Mouse (Mus musculus) midbrain, embryonic 14.5 days (tissue): ENCODE measurements at regions not wholly inside any gene's neighbourhood (a gene's known extent, or its start where the extent isn't known, plus 50 kb on each side); places are given as distances from the start of the nearest gene placed in this dataset.
A peak's percentile ranks its signal among the peaks of the same experiment; 100 is the strongest.

Source experiments
- ATAC-seq: fragments of 200-750 bp; cut with Nextera tagmentation; 2 replicates; pipeline ENCODE4 v1.8.0; 2017; ENCODE audit warnings: moderate number of reproducible peaks, moderate library complexity; ENCODE audit not compliant: low FRiP score, low TSS enrichment
- DNase-seq: peaks from one replicate; pipeline ENCODE4 v3.0.0-alpha.2; 2015
- H3K27ac ChIP-seq: fragments of 300-500 bp; sonication (generic); replicated peaks from 2 replicates; pipeline ENCODE4 v1.5.1; 2014; ENCODE audit warnings: mild to moderate bottlenecking, low read depth, low read length, moderate library complexity
- H3K27me3 ChIP-seq: fragments of 300-500 bp; sonication (generic); 2 replicates; pipeline ENCODE4 v1.6.1; 2014; ENCODE audit warnings: low read length, control low read depth, mixed read lengths; ENCODE audit not compliant: control insufficient read depth, insufficient read depth
- H3K36me3 ChIP-seq: fragments of 300-500 bp; sonication (generic); 2 replicates; pipeline ENCODE4 v1.6.1; 2014; ENCODE audit warnings: low read length, control low read depth; ENCODE audit not compliant: control insufficient read depth, insufficient read depth
- H3K4me1 ChIP-seq: fragments of 300-500 bp; sonication (generic); 2 replicates; pipeline ENCODE4 v1.6.1; 2014; ENCODE audit warnings: mild to moderate bottlenecking, antibody characterized with exemption, low read length, control low read depth; ENCODE audit not compliant: control insufficient read depth, insufficient read depth
- H3K4me2 ChIP-seq: fragments of 300-500 bp; sonication (generic); 2 replicates; pipeline ENCODE4 v1.6.1; 2014; ENCODE audit warnings: mild to moderate bottlenecking, low read length, moderate library complexity
- H3K4me3 ChIP-seq: fragments of 300-500 bp; sonication (generic); replicated peaks from 2 replicates; pipeline ENCODE4 v1.5.1; 2014; ENCODE audit warnings: low read depth, low read length
- H3K9ac ChIP-seq: fragments of 300-500 bp; sonication (generic); replicated peaks from 2 replicates; pipeline ENCODE4 v1.6.1; 2014; ENCODE audit warnings: mild to moderate bottlenecking, low read length, moderate library complexity
- H3K9me3 ChIP-seq: fragments of 300-500 bp; sonication (generic); 2 replicates; pipeline ENCODE4 v1.6.1; 2016; ENCODE audit warnings: low read length, control low read depth, mixed read lengths; ENCODE audit not compliant: control insufficient read depth
- WGBS: fragments of 180-500 bp; shearing (Covaris S2); extraction: QIAGEN DNeasy Blood & Tissue Kit; methylation state at CpG from one replicate; pipeline ENCODE4 v1.1.7; 2014; 5-methylcytosine and 5-hydroxymethylcytosine counted together

- ATAC-seq: no peak
- no peak overlapping the region for H3K4me2 ChIP-seq
These were observed 210.8 kb downstream of the Mex3b start for GRCm38 (mm10) chr7:83077919-83078265.

GRCm38 (mm10) chr7:83078695-83079094 is 211.6 kb downstream of the Mex3b start:
- H3K9ac ChIP-seq: no peak overlapping the region
- H3K27me3 ChIP-seq: no peaks in the 10 kb centered on the region
- H3K27ac ChIP-seq: no peak overlapping the region
- ATAC-seq: no peak
- WGBS: 89% methylated on average over 4 of the region's 4 CpGs
- no peaks in the 10 kb centered on the region for H3K36me3 ChIP-seq
- no peak for DNase-seq
- H3K4me3 ChIP-seq: no peak overlapping the region
- no peak overlapping the region for H3K4me2 ChIP-seq
- H3K4me1 ChIP-seq: peaks cover 12% of the 10 kb centered on the region
- no peaks in the 10 kb centered on the region for H3K9me3 ChIP-seq

More at GRCm38 (mm10) chr7:83077919-83078265, 210.8 kb downstream of the Mex3b start:
- Histone ChIP-seq H3K36me3 (no peaks in the 10 kb centered on the region), H3K27me3 (no peaks in the 10 kb centered on the region), H3K4me3 (no peak overlapping the region), H3K9me3 (no peaks in the 10 kb centered on the region), H3K9ac (no peak overlapping the region), H3K27ac (no peak overlapping the region), H3K4me1 (peaks cover 12% of the 10 kb centered on the region)
- WGBS: 3% methylated on average over 4 of the region's 4 CpGs
- DNase-seq: no peak

GRCm38 (mm10) chr7:83079842-83080241 is 212.7 kb downstream of the Mex3b start:
- 66% methylated on average over 1 of the region's 1 CpGs for WGBS
- ATAC-seq: no peak
- DNase-seq: no peak
- H3K4me3 ChIP-seq: no peak overlapping the region
- no peak overlapping the region for H3K9ac ChIP-seq
- no peaks in the 10 kb centered on the region for H3K36me3 ChIP-seq
- H3K27ac ChIP-seq: no peak overlapping the region
- peaks cover 12% of the 10 kb centered on the region for H3K4me1 ChIP-seq
- H3K9me3 ChIP-seq: no peaks in the 10 kb centered on the region
- no peak overlapping the region for H3K4me2 ChIP-seq
- no peaks in the 10 kb centered on the region for H3K27me3 ChIP-seq

GRCm38 (mm10) chr7:83084496-83085082 is 217.5 kb downstream of the Mex3b start:
- Histone ChIP-seq H3K4me1 (peaks cover 13% of the 10 kb centered on the region), H3K36me3 (no peaks in the 10 kb centered on the region), H3K9me3 (no peaks in the 10 kb centered on the region), H3K9ac (no peak overlapping the region), H3K4me2 (no peak overlapping the region), H3K27me3 (no peaks in the 10 kb centered on the region), H3K27ac (no peak overlapping the region), H3K4me3 (no peak overlapping the region)
- no peak for ATAC-seq
- 86% methylated on average over 6 of the region's 6 CpGs for WGBS
- no peak for DNase-seq

- DNase-seq (peak; percentile 39), ATAC-seq (peak; percentile 16; the same call in 1 of the 2 replicates)
- WGBS: 16% methylated on average over 4 of the region's 4 CpGs
- Histone ChIP-seq H3K4me1 (peaks cover 14% of the 10 kb centered on the region), H3K27me3 (no peaks in the 10 kb centered on the region), H3K4me2 (no peak overlapping the region), H3K27ac (0 out of 2 replicates have a peak overlapping the region, but pooled peaks have one; percentile 10), H3K4me3 (no peak overlapping the region), H3K36me3 (no peaks in the 10 kb centered on the region), H3K9me3 (no peaks in the 10 kb centered on the region), H3K9ac (no peak overlapping the region)
These were observed 218.5 kb downstream of the Mex3b start for GRCm38 (mm10) chr7:83085547-83086158.

- ATAC-seq: no peak
- DNase-seq: no peak
- Histone ChIP-seq H3K4me2 (no peak overlapping the region), H3K27me3 (no peaks in the 10 kb centered on the region), H3K9ac (no peak overlapping the region), H3K27ac (no peak overlapping the region), H3K36me3 (no peaks in the 10 kb centered on the region), H3K4me3 (no peak overlapping the region), H3K9me3 (no peaks in the 10 kb centered on the region), H3K4me1 (peaks cover 14% of the 10 kb centered on the region)
- WGBS: 85% methylated on average over 4 of the region's 4 CpGs
These were observed 220.3 kb downstream of the Mex3b start for GRCm38 (mm10) chr7:83087408-83087807.

- no peak overlapping the region for H3K9ac ChIP-seq
- 7% methylated on average over 4 of the region's 4 CpGs for WGBS
These were observed 221.0 kb downstream of the Mex3b start for GRCm38 (mm10) chr7:83088125-83088524.

GRCm38 (mm10) chr7:83089330-83089982 is 222.3 kb downstream of the Mex3b start:
- ATAC-seq: no peak
- WGBS: 44% methylated on average over 8 of the region's 8 CpGs
- no peak overlapping the region for H3K4me2 ChIP-seq
- H3K27me3 ChIP-seq: no peaks in the 10 kb centered on the region
- no peaks in the 10 kb centered on the region for H3K9me3 ChIP-seq
- H3K4me1 ChIP-seq: peaks cover 14% of the 10 kb centered on the region
- no peak overlapping the region for H3K9ac ChIP-seq
- no peak overlapping the region for H3K27ac ChIP-seq
- peak; percentile 21 for DNase-seq
- H3K4me3 ChIP-seq: no peak overlapping the region
- no peaks in the 10 kb centered on the region for H3K36me3 ChIP-seq

More at GRCm38 (mm10) chr7:83088125-83088524, 221.0 kb downstream of the Mex3b start:
- no peak overlapping the region for H3K4me2 ChIP-seq
- H3K27me3 ChIP-seq: no peaks in the 10 kb centered on the region
- H3K9me3 ChIP-seq: no peaks in the 10 kb centered on the region
- no peaks in the 10 kb centered on the region for H3K36me3 ChIP-seq
- peaks cover 14% of the 10 kb centered on the region for H3K4me1 ChIP-seq
- DNase-seq (peak; percentile 14), ATAC-seq (no peak)
- no peak overlapping the region for H3K27ac ChIP-seq
- no peak overlapping the region for H3K4me3 ChIP-seq

GRCm38 (mm10) chr7:83093923-83094355 is 226.8 kb downstream of the Mex3b start:
- H3K4me3 ChIP-seq: no peak overlapping the region
- no peaks in the 10 kb centered on the region for H3K27me3 ChIP-seq
- no peak overlapping the region for H3K4me2 ChIP-seq
- WGBS: 31% methylated on average over 8 of the region's 8 CpGs
- no peak overlapping the region for H3K27ac ChIP-seq
- peaks cover 6% of the 10 kb centered on the region for H3K4me1 ChIP-seq
- no peak for ATAC-seq
- H3K36me3 ChIP-seq: no peaks in the 10 kb centered on the region
- no peak overlapping the region for H3K9ac ChIP-seq
- H3K9me3 ChIP-seq: no peaks in the 10 kb centered on the region
- DNase-seq: peak; percentile 15
